Mouse (Mus musculus) midbrain, embryonic 14.5 days (tissue): ENCODE data around the gene Capns1. TPM values are rescaled to one million over a fixed set of nuclear protein-coding genes. Genes with fewer than 3 reads are reported as not detected.
"Not testable (repeated sequence)": the region's sequence is repeated elsewhere in the genome, so short reads cannot be mapped to it uniquely, and the experiment has no call there.

Experiments
- ATAC-seq: fragments of 200-750 bp; cut with Nextera tagmentation; 2 replicates; pipeline ENCODE4 v1.8.0; 2017; ENCODE audit warnings: moderate number of reproducible peaks, moderate library complexity; ENCODE audit not compliant: low FRiP score, low TSS enrichment
- DNase-seq: peaks from one replicate; pipeline ENCODE4 v3.0.0-alpha.2; 2015
- H3K27ac ChIP-seq: fragments of 300-500 bp; sonication (generic); replicated peaks from 2 replicates; pipeline ENCODE4 v1.5.1; 2014; ENCODE audit warnings: mild to moderate bottlenecking, low read depth, low read length, moderate library complexity
- H3K27me3 ChIP-seq: fragments of 300-500 bp; sonication (generic); 2 replicates; pipeline ENCODE4 v1.6.1; 2014; ENCODE audit warnings: low read length, control low read depth, mixed read lengths; ENCODE audit not compliant: control insufficient read depth, insufficient read depth
- H3K36me3 ChIP-seq: fragments of 300-500 bp; sonication (generic); 2 replicates; pipeline ENCODE4 v1.6.1; 2014; ENCODE audit warnings: low read length, control low read depth; ENCODE audit not compliant: control insufficient read depth, insufficient read depth
- H3K4me1 ChIP-seq: fragments of 300-500 bp; sonication (generic); 2 replicates; pipeline ENCODE4 v1.6.1; 2014; ENCODE audit warnings: mild to moderate bottlenecking, antibody characterized with exemption, low read length, control low read depth; ENCODE audit not compliant: control insufficient read depth, insufficient read depth
- H3K4me2 ChIP-seq: fragments of 300-500 bp; sonication (generic); 2 replicates; pipeline ENCODE4 v1.6.1; 2014; ENCODE audit warnings: mild to moderate bottlenecking, low read length, moderate library complexity
- H3K4me3 ChIP-seq: fragments of 300-500 bp; sonication (generic); replicated peaks from 2 replicates; pipeline ENCODE4 v1.5.1; 2014; ENCODE audit warnings: low read depth, low read length
- H3K9ac ChIP-seq: fragments of 300-500 bp; sonication (generic); replicated peaks from 2 replicates; pipeline ENCODE4 v1.6.1; 2014; ENCODE audit warnings: mild to moderate bottlenecking, low read length, moderate library complexity
- H3K9me3 ChIP-seq: fragments of 300-500 bp; sonication (generic); 2 replicates; pipeline ENCODE4 v1.6.1; 2016; ENCODE audit warnings: low read length, control low read depth, mixed read lengths; ENCODE audit not compliant: control insufficient read depth
- WGBS: fragments of 180-500 bp; shearing (Covaris S2); extraction: QIAGEN DNeasy Blood & Tissue Kit; methylation state at CpG from one replicate; pipeline ENCODE4 v1.1.7; 2014; 5-methylcytosine and 5-hydroxymethylcytosine counted together
- polyA plus RNA-seq: library from polyadenylated mRNA; unstranded; fragments of >200 nt; fragmentation: Nextera tagmentation; extraction: Ambion mirVana; gene quantifications from 2 replicates; pipeline ENCODE4 v1.2.1, GENCODE M21; 2014

Gene Capns1
- polyA plus RNA-seq, result 53.0 and 70.5 TPM in 2 replicates

DNA sequence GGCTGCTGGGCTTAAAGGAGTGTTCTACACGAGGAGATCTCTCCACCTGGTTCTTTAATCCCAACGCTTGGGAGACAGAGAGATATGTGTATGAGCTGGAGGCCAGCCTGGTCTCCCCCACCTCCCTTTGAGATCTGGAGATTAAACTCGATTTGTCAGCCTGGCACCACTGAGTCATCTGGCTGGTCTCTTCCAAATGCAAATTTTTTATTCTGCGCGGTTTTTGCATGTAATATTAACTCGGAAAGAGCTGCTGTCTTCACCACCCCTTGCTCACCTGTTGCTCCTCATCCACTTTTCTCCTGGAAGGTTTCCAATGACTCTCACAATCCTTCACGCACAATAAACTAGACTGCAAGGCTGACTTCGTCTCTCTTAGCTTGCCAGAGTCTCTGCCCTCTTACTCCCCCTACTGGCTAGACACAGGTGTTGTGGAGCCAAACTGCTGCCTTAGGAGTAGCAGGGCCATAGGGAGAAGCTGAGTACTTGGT lies at the start of gene Capns1:
TSS of gene Capns1 (minus strand) at position 331 of the 491 bp plus-strand sequence.
- Histone ChIP-seq H3K9me3 (no peaks in the 10 kb centered on the region), H3K27me3 (no peaks in the 10 kb centered on the region), H3K27ac (no peak within 1 kb of the TSS), H3K36me3 (no peaks in the 10 kb centered on the region), H3K4me2 (peak within 1 kb of the TSS; percentile 28), H3K4me3 (no peak within 1 kb of the TSS), H3K4me1 (peaks cover 8% of the 10 kb centered on the region), H3K9ac (no peak within 1 kb of the TSS)
- DNase-seq (peak; percentile 91), ATAC-seq (no peak)
- 9% methylated on average over 8 of the region's 8 CpGs for WGBS

DNA sequence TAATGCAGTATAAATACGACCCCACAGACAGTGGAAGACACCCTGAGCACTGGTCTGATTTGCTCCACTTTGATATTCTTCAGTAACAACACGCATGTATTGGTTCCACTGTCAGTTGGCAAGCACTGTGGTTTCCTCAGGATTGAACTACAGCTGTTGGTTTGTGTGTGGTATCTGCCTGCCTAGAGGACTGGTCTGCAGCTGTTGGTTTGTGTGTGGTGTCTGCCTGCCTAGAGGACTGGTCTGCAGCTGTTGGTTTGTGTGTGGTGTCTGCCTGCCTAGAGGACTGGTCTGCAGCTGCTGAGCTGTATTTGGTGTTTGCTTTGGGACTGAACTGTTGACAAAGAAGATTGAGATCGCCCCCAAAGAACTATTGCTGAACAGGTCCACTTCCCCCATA lies 38.8 kb upstream of the Capns1 start:
- Histone ChIP-seq H3K36me3 (peaks cover 30% of the 10 kb centered on the region), H3K4me1 (peaks cover 11% of the 10 kb centered on the region)
- not testable (repeated sequence) for H3K9ac ChIP-seq, ATAC-seq, H3K4me3 ChIP-seq, H3K9me3 ChIP-seq, H3K4me2 ChIP-seq, DNase-seq, H3K27me3 ChIP-seq, H3K27ac ChIP-seq
- 81% methylated on average over 3 of the region's 3 CpGs for WGBS

DNA sequence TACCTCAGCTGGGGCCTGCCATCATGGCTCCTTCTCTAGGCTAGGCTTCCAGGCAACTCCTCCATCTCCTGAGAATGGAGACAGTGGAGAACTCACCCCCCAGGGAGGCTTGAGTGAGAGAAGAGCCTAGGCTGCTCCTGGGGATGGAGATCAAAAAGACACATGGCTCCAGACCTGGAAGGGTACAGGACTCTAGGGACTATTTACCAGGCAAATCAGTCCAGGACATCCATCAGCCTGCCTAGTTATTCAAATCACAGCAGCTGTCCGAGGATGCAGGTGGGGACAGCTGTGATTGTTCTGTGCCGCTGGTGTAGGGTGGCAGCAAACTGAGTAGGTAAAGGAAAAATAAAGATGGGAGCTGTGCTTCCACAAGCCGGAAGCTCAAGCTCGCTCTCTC lies 37.0 kb upstream of the Capns1 start, which contains the start of gene Ovol3:
TSS of gene Ovol3 (minus strand) at position 101 of the 400 bp plus-strand sequence.
- Histone ChIP-seq H3K9ac (no peak within 1 kb of the TSS), H3K4me3 (no peak within 1 kb of the TSS), H3K27ac (no peak within 1 kb of the TSS), H3K9me3 (no peaks in the 10 kb centered on the region), H3K4me2 (no peak within 1 kb of the TSS), H3K36me3 (peaks cover 26% of the 10 kb centered on the region), H3K27me3 (no peaks in the 10 kb centered on the region), H3K4me1 (peaks cover 16% of the 10 kb centered on the region)
- no peak for ATAC-seq
- DNase-seq, result no peak
- 84% methylated on average over 4 of the region's 4 CpGs for WGBS

- Histone ChIP-seq H3K4me2 (no peak overlapping the region), H3K4me3 (no peak overlapping the region), H3K9ac (no peak overlapping the region), H3K27me3 (no peaks in the 10 kb centered on the region), H3K9me3 (no peaks in the 10 kb centered on the region), H3K27ac (no peak overlapping the region), H3K36me3 (peaks cover 29% of the 10 kb centered on the region), H3K4me1 (peaks cover 19% of the 10 kb centered on the region)
- no peak for DNase-seq
- 92% methylated on average over 8 of the region's 8 CpGs for WGBS
- no peak for ATAC-seq
These were observed 36.5 kb upstream of the Capns1 start for GRCm38 (mm10) chr7:30235091-30235490.

DNA sequence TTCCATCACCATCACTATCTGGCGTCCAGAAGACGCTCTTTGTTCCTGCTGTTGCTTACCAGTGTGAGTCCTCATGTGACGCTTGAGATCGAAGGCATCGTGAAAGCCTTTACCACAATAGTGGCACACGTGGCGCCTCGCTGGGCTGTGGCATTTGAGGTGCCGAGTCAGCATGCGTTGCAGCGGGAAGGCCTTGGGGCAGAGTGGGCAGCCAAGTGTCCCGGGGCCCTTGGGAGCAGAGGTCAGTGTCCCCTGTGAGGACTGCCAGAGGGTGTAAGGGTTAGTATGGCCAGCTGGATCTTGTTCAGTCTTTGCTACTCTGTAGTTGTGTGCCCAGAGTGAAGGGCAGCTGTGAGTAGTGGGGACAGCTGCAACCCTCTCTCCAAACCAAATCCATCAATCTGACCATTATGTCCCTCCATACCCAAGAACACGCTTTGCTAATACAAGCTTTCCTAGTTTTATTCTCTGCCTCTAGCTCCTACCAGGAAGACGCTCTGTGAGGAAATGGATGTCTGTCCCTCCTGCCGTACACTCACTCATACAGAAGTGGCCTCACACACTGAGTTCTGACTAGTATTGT lies 35.8 kb upstream of the Capns1 start:
- H3K27me3 ChIP-seq, result no peaks in the 10 kb centered on the region
- H3K4me2 ChIP-seq, result no peak overlapping the region
- H3K27ac ChIP-seq, result no peak overlapping the region
- H3K4me3 ChIP-seq, result no peak overlapping the region
- no peak for ATAC-seq
- no peak overlapping the region for H3K9ac ChIP-seq
- H3K36me3 ChIP-seq, result peaks cover 29% of the 10 kb centered on the region
- 96% methylated on average over 15 of the region's 15 CpGs for WGBS
- H3K4me1 ChIP-seq, result peaks cover 19% of the 10 kb centered on the region
- no peak for DNase-seq
- no peaks in the 10 kb centered on the region for H3K9me3 ChIP-seq

DNA sequence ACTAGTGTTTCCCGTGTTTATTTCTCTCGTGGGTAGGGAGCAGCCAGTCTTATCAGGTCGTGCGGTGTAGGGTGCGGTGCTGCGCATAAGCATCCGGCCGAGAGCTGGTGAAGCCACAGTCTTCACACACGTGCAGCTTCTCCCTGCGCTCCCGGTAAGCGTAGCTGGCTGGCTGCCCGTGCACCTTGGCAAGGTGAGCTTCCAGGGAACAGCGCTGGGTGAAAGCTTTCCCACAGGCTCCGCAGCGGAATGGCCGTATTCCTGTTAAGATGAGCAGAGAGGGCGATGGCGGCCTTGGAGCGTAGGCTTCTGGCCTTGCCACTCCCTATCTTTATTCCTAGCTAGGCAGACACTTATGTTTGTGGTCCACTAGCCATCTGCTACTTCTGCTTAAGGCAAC lies 34.8 kb upstream of the Capns1 start:
- Histone ChIP-seq H3K4me1 (peaks cover 19% of the 10 kb centered on the region), H3K4me3 (no peak overlapping the region), H3K9me3 (no peaks in the 10 kb centered on the region), H3K4me2 (peak overlapping the region; percentile 69; the same call in 1 of the 2 replicates), H3K36me3 (peaks cover 30% of the 10 kb centered on the region), H3K9ac (no peak overlapping the region), H3K27ac (no peak overlapping the region), H3K27me3 (no peaks in the 10 kb centered on the region)
- 92% methylated on average over 20 of the region's 20 CpGs for WGBS
- DNase-seq (no peak), ATAC-seq (no peak)

GRCm38 (mm10) chr7:30232631-30233148 lies 34.1 kb upstream of the Capns1 start:
- Histone ChIP-seq H3K4me3 (peak overlapping the region; percentile 73), H3K27ac (peak overlapping the region; percentile 94), H3K4me2 (peak overlapping the region; percentile 69), H3K36me3 (peaks cover 37% of the 10 kb centered on the region), H3K9me3 (no peaks in the 10 kb centered on the region), H3K9ac (peak overlapping the region; percentile 74), H3K27me3 (no peaks in the 10 kb centered on the region), H3K4me1 (peaks cover 19% of the 10 kb centered on the region)
- DNase-seq (peak; percentile 62), ATAC-seq (no peak; the same call in 1 of the 2 replicates)
- WGBS, result 5% methylated on average over 24 of the region's 24 CpGs

DNA sequence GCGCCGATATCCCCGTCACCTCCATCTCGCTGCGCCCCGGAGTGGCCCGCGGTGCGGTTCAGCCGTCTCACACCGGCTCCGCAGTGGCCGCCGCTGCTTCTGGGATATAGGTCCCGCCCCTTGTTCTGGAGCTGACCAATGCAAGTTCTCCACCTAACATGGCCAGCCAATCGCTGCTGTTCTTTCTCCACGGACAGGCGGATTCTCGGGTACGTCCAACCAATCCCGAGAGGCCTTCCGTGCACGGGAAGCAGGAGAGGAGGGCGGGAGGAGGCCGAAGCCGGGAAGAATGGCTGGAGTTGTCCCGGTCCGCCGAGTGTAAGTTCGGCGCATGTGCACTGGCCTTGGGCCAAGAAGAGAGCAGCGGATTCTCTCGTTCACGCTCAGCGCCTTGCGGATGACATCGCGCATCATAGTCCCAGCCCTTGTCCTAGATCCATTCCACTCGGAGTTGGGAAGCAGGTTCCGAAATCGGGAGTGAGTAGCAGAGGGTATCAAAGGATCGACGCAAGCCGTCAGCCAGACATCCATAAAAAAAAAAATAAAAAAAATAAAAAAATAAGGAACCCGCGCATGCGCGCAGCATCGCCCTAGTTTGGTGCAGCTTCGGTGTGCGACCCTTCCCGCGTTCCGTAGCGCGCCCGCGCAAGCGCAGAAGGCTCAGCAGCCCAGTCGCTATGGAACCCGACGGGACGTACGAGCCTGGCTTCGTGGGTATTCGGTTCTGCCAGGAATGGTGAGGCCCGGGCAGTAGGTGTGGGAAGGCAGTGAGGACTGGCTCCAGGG lies 33.3 kb upstream of the Capns1 start, which contains the start of the genes Polr2i and Tbcb:
TSS of gene Polr2i (plus strand) at position 280 of the 786 bp plus-strand sequence.
TSS of gene Tbcb (minus strand) at position 604 of the 786 bp plus-strand sequence.
- Histone ChIP-seq H3K4me3 (peak within 1 kb of the TSS; percentile 73), H3K4me1 (peaks cover 19% of the 10 kb centered on the region), H3K27ac (peak within 1 kb of the TSS; percentile 94), H3K36me3 (peaks cover 45% of the 10 kb centered on the region), H3K27me3 (no peaks in the 10 kb centered on the region), H3K9me3 (no peaks in the 10 kb centered on the region), H3K9ac (peak within 1 kb of the TSS; percentile 74), H3K4me2 (peak within 1 kb of the TSS; percentile 74)
- peak; percentile 94 for ATAC-seq
- DNase-seq, result peak; percentile 99
- under 1% methylated on average over 67 of the region's 67 CpGs for WGBS
